Mouse (Mus musculus) spleen, postnatal 0 days (tissue): ENCODE data around the gene Gm3252. TPM values are rescaled to one million over a fixed set of nuclear protein-coding genes. Genes with fewer than 3 reads are reported as not detected.

Source experiments
- polyA plus RNA-seq: library from polyadenylated mRNA; unstranded; fragments of >200 nt; fragmentation: Nextera tagmentation; extraction: Ambion mirVana; gene quantifications from 2 replicates; pipeline ENCODE4 v1.2.1, GENCODE M21; 2015

The Gm3252 gene
- not detected in 2 replicates for polyA plus RNA-seq

DNA sequence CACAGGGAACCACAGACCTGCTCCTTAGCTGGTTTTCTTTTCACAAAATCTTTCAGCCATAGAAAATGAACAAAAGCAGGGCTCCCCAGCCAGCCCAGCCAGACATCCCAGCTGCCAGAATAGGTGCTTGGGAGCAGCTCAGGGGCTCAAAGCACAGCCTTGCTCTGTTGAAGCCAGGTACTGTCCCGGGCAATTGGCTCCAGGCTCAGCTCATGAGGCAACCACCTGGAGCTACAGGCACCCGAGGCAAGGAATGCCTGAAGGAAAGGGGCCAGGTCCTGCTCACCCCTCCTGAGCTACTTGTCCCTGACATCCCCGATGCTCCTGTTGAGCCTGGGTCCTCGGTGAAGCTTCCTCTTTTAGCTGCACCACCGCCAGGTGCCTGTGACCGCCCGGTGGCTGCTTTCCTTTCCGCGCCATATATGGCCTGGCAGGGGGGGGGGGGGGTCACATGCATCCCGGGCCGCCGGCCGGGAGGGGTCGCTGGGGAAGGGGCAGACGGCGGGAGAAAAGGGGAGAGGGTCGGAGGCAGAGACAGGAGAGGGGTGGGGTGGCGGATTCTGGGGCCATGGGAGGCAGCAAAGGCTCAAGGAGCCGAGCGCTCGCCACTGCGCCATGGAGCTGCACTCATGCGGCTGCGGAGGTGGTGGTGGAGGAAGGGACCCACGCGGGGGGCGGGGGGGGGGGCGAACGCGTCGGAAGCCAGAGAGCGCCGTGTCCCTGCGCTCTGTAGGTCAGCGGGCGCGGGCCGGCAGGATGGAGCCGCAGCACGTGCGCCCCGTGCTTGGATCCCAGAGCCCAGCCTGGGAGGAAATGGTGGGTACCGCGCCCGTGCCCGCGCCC is at the start of gene Gm3252:
Gene Gm3252 (plus strand): TSS at position 738 of the 843 bp plus-strand sequence.

DNA sequence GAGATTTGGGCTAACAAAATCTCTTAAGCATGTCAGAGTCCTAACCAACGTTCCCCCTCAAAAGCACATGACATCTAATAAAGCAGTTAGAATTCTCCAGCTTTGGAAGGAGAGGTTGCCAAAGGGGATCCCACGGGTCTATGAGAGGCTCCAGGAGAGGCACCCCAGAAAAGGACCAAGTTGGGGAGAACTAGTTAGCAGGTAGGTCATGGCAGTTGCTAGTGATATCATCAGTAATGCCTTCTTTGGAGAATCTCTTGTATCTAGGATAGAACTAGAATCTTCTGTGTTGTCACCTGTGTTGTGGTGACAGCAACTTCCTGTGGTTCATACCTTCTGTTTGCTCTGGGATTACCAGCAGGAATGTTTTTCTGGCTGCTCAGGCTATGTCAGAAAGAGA is 17.6 kb upstream of the Gm3252 start, which contains the start of gene Gm7876:
Gene Gm7876 (plus strand): TSS at position 301 of the 400 bp plus-strand sequence.

DNA sequence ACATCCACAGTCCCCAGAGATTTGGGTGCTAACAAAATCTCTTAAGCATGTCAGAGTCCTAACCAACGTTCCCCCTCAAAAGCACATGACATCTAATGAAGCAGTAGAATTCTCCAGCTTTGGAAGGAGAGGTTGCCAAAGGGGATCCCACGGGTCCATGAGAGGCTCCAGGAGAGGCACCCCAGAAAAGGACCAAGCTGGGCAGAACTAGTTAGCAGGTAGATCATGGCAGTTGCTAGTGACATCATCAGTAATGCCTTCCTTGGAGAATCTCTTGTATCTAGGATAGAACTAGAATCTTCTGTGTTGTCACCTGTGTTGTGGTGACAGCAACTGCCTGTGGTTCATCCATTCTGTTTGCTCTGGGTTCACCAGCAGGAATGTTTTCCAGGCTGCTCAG is 49.5 kb downstream of the Gm3252 start, which contains the start of gene Gm9602:
Gene Gm9602 (plus strand): TSS at position 301 of the 400 bp plus-strand sequence.

Other genes with a start within 250 kb of the Gm3252 start
- gene Gm3182, start 245.0 kb upstream of the Gm3252 start, polyA plus RNA-seq: not detected in 2 replicates
- gene Gm3047, start 171.4 kb upstream of the Gm3252 start, polyA plus RNA-seq: not detected in 2 replicates
- gene Gm8159, start 94.4 kb upstream of the Gm3252 start, polyA plus RNA-seq: not detected in 2 replicates
- not detected in 2 replicates for gene Gm3239, start 62.6 kb upstream of the Gm3252 start, polyA plus RNA-seq
- gene Gm7876, start 17.5 kb upstream of the Gm3252 start, polyA plus RNA-seq: not detected in 2 replicates
- not detected in 2 replicates for gene Gm9602, start 49.6 kb downstream of the Gm3252 start, polyA plus RNA-seq
- gene Gm3269, start 111.3 kb downstream of the Gm3252 start, polyA plus RNA-seq: not detected in 2 replicates
- gene Gm3264, start 128.8 kb downstream of the Gm3252 start, polyA plus RNA-seq: not detected in 2 replicates
- gene Gm3278, start 165.6 kb downstream of the Gm3252 start, polyA plus RNA-seq: not detected in 2 replicates